Mouse (Mus musculus): ENCODE results near the gene Siae.

GRCm38 (mm10) chr9:37628581-37628980 lies 73.1 kb downstream of the Siae start:
- TF ChIP-seq POLR2A (IDR thresholded peaks at IDR 0.05; ENCODE audit: control insufficient read depth, extremely low read depth, insufficient read depth, low read length, poor library complexity) (no peak), CTCF (IDR thresholded peaks at IDR 0.05; ENCODE audit: borderline replicate concordance, control insufficient read depth, extremely low read depth, insufficient read depth, low read length, poor library complexity) (no peak)

Measured in thymus, adult 2 months (tissue).